Mouse (Mus musculus) liver, postnatal 0 days (tissue): ENCODE results near the gene St6galnac4.

Experiments
- CTCF ChIP-seq: sonication (generic); IDR thresholded peaks from 2 replicates; pipeline ENCODE4 v1.5.1; 2016; ENCODE audit warnings: antibody characterized with exemption, low read depth
- EP300 ChIP-seq: IDR thresholded peaks from 2 replicates; pipeline ENCODE4 v1.6.1; 2016; ENCODE audit warnings: antibody characterized with exemption, low read depth, mild to moderate bottlenecking

DNA sequence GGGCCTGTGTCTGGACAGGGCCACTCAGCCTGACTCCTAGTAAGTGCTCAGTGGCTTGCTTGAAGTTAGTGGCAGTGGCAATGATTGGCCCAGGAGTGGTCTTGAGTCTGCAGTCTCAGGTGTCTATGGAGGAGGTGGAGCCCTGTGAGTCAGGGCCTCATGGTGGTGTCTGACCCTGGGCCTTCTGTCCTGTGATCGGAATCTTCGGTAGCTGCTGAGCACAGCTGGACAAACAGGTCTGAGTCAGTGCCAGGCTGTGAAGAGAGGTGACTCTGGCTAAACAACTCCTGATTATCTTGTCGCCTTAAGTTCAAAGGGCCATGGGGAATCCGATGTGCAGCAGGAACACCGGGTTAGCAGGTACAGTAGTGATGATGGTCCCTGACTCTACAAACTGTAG, 39.5 kb upstream of the St6galnac4 start:
- TF ChIP-seq CTCF (no peak), EP300 (no peak)
